Mouse (Mus musculus) embryonic facial prominence, embryonic 10.5 days (tissue): ENCODE data around the gene Gm13694. TPM values are rescaled to one million over a fixed set of nuclear protein-coding genes. Genes with fewer than 3 reads are reported as not detected.
"Not testable (repeated sequence)": the region's sequence is repeated elsewhere in the genome, so short reads cannot be mapped to it uniquely, and the experiment has no call there.

ENCODE experiments used
- DNase-seq: peaks from one replicate; pipeline ENCODE4 v3.0.0-alpha.2; 2017; ENCODE audit warnings: low spot score
- H3K27ac ChIP-seq: fragments of 300-500 bp; sonication (generic); replicated peaks from 2 replicates; pipeline ENCODE4 v1.5.1; 2016; ENCODE audit warnings: mild to moderate bottlenecking
- H3K27me3 ChIP-seq: fragments of 300-500 bp; sonication (generic); replicated peaks from 2 replicates; pipeline ENCODE4 v1.6.1; 2016; ENCODE audit warnings: low read depth, mild to moderate bottlenecking; ENCODE audit not compliant: poor library complexity, severe bottlenecking
- H3K36me3 ChIP-seq: fragments of 300-500 bp; sonication (generic); replicated peaks from 2 replicates; pipeline ENCODE4 v1.6.1; 2016; ENCODE audit warnings: mild to moderate bottlenecking, moderate library complexity
- H3K4me1 ChIP-seq: fragments of 300-500 bp; sonication (generic); 2 replicates; pipeline ENCODE4 v1.6.1; 2016
- H3K4me3 ChIP-seq: fragments of 300-500 bp; sonication (generic); 2 replicates; pipeline ENCODE4 v1.5.1; 2016; ENCODE audit warnings: mild to moderate bottlenecking, moderate library complexity
- H3K9me3 ChIP-seq: fragments of 300-500 bp; sonication (generic); 2 replicates; pipeline ENCODE4 v1.6.1; 2016; ENCODE audit warnings: mild to moderate bottlenecking
- WGBS: fragments of 180-500 bp; shearing (Covaris S2); methylation state at CpG from one replicate; pipeline ENCODE4 v1.1.7; 2016; 5-methylcytosine and 5-hydroxymethylcytosine counted together
- polyA plus RNA-seq: library from polyadenylated mRNA; unstranded; fragments of >200 nt; fragmentation: Nextera tagmentation; extraction: Ambion mirVana; gene quantifications from 2 replicates; pipeline ENCODE4 v1.2.1, GENCODE M21; 2016

Gene Gm13694
- not detected in 2 replicates for polyA plus RNA-seq

- H3K9me3 ChIP-seq, DNase-seq, H3K27me3 ChIP-seq, H3K4me3 ChIP-seq, H3K4me1 ChIP-seq, H3K27ac ChIP-seq, H3K36me3 ChIP-seq: not testable (repeated sequence)
- no CpG with 5 or more reads among the region's 6 CpGs for WGBS
These were observed at the start of gene Gm13694 for GRCm38 (mm10) chr2:83978633-83979032. Gene Gm13694, plus strand, starts transcription at chr2:83978933.

DNA sequence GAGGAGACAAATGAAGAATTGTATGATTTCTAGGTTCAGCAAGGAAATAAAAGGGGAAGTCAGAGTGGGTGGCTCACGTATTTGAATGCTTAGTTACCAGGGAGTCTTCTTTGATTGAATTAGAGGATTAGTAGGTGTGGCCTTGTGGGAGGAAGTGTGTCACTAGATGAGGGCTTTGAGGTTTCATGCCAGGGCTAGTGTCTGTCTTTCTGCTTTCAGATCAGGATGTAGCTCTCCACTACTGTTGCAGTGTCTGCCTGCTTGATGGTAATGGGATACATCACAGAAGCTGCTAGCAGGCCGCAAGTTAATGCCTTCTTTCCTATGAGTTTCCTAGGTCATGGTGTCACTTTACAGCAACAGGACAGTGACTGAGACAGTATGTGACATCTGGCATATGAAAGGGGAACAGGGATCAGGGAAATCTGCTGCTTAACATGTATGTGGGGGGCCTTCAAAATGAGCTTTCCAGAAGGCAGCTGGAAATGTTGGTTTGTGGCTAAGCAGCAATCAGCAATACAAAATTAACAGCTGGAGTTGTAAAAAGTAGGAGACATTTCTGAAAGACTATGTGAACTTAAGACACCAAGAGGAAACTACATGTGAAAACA is 49.1 kb upstream of the Gm13694 start:
- Histone ChIP-seq H3K4me3 (no peak overlapping the region), H3K27me3 (no peaks in the 10 kb centered on the region), H3K36me3 (no peaks in the 10 kb centered on the region), H3K4me1 (peaks cover 6% of the 10 kb centered on the region; the same call in 1 of the 2 replicates), H3K9me3 (no peaks in the 10 kb centered on the region), H3K27ac (no peak overlapping the region)
- 37% methylated on average over 2 of the region's 2 CpGs for WGBS
- no peak for DNase-seq

GRCm38 (mm10) chr2:83940931-83941361 is 37.8 kb upstream of the Gm13694 start, which contains the start of gene Zswim2:
Gene Zswim2, minus strand, starts transcription at chr2:83941228.
- H3K36me3 ChIP-seq: no peaks in the 10 kb centered on the region
- 1% methylated on average over 20 of the region's 20 CpGs for WGBS
- DNase-seq: peak; percentile 80
- H3K9me3 ChIP-seq: no peaks in the 10 kb centered on the region
- no peak within 1 kb of the TSS for H3K27ac ChIP-seq
- no peaks in the 10 kb centered on the region for H3K27me3 ChIP-seq
- H3K4me3 ChIP-seq: peak within 1 kb of the TSS; percentile 49
- H3K4me1 ChIP-seq: peaks cover 7% of the 10 kb centered on the region

GRCm38 (mm10) chr2:83941378-83941777 is 37.4 kb upstream of the Gm13694 start:
- H3K27me3 ChIP-seq: no peaks in the 10 kb centered on the region
- DNase-seq: no peak
- no peak overlapping the region for H3K27ac ChIP-seq
- H3K4me1 ChIP-seq: peaks cover 7% of the 10 kb centered on the region
- 50% methylated on average over 3 of the region's 3 CpGs for WGBS
- no peaks in the 10 kb centered on the region for H3K36me3 ChIP-seq
- no peaks in the 10 kb centered on the region for H3K9me3 ChIP-seq
- peak overlapping the region; percentile 49 for H3K4me3 ChIP-seq

DNA sequence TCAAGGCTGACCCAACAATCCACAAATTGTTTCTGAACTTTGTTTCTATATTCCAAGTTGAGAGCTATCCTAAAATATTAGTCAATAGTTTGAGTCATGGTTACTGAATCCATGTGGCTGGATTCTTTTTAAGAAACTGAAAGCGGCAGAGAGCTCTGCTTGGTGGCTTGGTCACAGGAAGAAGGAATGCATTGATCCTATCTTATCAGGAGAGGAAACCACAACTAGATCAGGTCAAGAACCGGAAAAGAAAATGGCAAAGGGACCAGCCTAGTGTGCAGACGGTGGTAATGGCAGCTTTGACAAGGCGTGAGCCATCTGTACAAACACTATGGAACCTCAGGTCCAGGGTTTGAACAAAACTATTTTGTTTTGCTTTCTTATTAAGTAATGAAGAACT is 36.9 kb upstream of the Gm13694 start:
- Histone ChIP-seq H3K27ac (no peak overlapping the region), H3K27me3 (no peaks in the 10 kb centered on the region), H3K36me3 (no peaks in the 10 kb centered on the region), H3K4me1 (peaks cover 7% of the 10 kb centered on the region), H3K9me3 (no peaks in the 10 kb centered on the region), H3K4me3 (no peak overlapping the region)
- WGBS: 69% methylated on average over 4 of the region's 4 CpGs
- no peak for DNase-seq

GRCm38 (mm10) chr2:83955393-83955792 is 23.3 kb upstream of the Gm13694 start, which contains the start of gene Gm13698:
Gene Gm13698, plus strand, starts transcription at chr2:83955693.
- not testable (repeated sequence) for H3K4me3 ChIP-seq, H3K9me3 ChIP-seq, H3K4me1 ChIP-seq, H3K27ac ChIP-seq, DNase-seq, H3K27me3 ChIP-seq, H3K36me3 ChIP-seq
- WGBS: no CpG with 5 or more reads among the region's 6 CpGs

- not testable (repeated sequence) for H3K4me1 ChIP-seq, H3K27me3 ChIP-seq, H3K4me3 ChIP-seq, H3K36me3 ChIP-seq, H3K9me3 ChIP-seq, DNase-seq, H3K27ac ChIP-seq
- WGBS: no CpG with 5 or more reads among the region's 6 CpGs
These were observed 17.5 kb upstream of the Gm13694 start, which contains the start of gene Gm13693 for GRCm38 (mm10) chr2:83961203-83961602. Gene Gm13693, plus strand, starts transcription at chr2:83961503.

- DNase-seq, H3K27ac ChIP-seq, H3K27me3 ChIP-seq, H3K4me3 ChIP-seq, H3K4me1 ChIP-seq, H3K9me3 ChIP-seq, H3K36me3 ChIP-seq: not testable (repeated sequence)
- WGBS: no CpG with 5 or more reads among the region's 6 CpGs
These were observed 11.7 kb upstream of the Gm13694 start, which contains the start of gene Gm13695 for GRCm38 (mm10) chr2:83967013-83967412. Gene Gm13695, plus strand, starts transcription at chr2:83967313.

DNA sequence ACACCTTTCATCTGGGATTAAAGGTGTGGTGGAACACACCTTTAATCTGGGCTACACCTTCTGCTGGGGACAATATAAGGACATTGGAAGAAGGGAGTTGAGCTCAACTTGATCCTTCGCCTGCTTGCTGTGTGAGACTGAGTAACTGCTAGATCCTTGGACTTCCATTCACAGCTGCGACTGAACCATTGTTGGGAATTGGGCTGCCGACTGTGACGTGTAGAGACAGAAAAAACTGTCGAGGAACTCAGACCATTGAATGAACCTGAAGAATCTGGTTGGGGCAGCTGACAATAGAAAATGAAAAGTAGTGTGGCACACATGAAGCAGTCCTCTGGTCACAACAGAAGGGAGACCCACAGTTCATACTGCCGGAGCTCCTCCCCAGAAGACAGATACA is 5.9 kb upstream of the Gm13694 start, which contains the start of gene Gm13696:
Gene Gm13696 (plus strand): TSS at position 301 of the 400 bp plus-strand sequence.
- not testable (repeated sequence) for DNase-seq, H3K9me3 ChIP-seq, H3K27ac ChIP-seq, H3K36me3 ChIP-seq, H3K4me3 ChIP-seq, H3K27me3 ChIP-seq, H3K4me1 ChIP-seq
- WGBS: no CpG with 5 or more reads among the region's 6 CpGs

DNA sequence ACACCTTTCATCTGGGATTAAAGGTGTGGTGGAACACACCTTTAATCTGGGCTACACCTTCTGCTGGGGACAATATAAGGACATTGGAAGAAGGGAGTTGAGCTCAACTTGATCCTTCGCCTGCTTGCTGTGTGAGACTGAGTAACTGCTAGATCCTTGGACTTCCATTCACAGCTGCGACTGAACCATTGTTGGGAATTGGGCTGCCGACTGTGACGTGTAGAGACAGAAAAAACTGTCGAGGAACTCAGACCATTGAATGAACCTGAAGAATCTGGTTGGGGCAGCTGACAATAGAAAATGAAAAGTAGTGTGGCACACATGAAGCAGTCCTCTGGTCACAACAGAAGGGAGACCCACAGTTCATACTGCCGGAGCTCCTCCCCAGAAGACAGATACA is 5.7 kb downstream of the Gm13694 start, which contains the start of gene Gm13697:
Gene Gm13697 (plus strand): TSS at position 301 of the 400 bp plus-strand sequence.
- H3K9me3 ChIP-seq, H3K4me1 ChIP-seq, H3K4me3 ChIP-seq, DNase-seq, H3K27ac ChIP-seq, H3K27me3 ChIP-seq, H3K36me3 ChIP-seq: not testable (repeated sequence)
- WGBS: no CpG with 5 or more reads among the region's 6 CpGs

DNA sequence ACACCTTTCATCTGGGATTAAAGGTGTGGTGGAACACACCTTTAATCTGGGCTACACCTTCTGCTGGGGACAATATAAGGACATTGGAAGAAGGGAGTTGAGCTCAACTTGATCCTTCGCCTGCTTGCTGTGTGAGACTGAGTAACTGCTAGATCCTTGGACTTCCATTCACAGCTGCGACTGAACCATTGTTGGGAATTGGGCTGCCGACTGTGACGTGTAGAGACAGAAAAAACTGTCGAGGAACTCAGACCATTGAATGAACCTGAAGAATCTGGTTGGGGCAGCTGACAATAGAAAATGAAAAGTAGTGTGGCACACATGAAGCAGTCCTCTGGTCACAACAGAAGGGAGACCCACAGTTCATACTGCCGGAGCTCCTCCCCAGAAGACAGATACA is 11.5 kb downstream of the Gm13694 start, which contains the start of gene Gm13691:
Gene Gm13691 (plus strand): TSS at position 301 of the 400 bp plus-strand sequence.
- not testable (repeated sequence) for DNase-seq, H3K9me3 ChIP-seq, H3K27me3 ChIP-seq, H3K4me3 ChIP-seq, H3K36me3 ChIP-seq, H3K27ac ChIP-seq, H3K4me1 ChIP-seq
- WGBS: no CpG with 5 or more reads among the region's 6 CpGs

DNA sequence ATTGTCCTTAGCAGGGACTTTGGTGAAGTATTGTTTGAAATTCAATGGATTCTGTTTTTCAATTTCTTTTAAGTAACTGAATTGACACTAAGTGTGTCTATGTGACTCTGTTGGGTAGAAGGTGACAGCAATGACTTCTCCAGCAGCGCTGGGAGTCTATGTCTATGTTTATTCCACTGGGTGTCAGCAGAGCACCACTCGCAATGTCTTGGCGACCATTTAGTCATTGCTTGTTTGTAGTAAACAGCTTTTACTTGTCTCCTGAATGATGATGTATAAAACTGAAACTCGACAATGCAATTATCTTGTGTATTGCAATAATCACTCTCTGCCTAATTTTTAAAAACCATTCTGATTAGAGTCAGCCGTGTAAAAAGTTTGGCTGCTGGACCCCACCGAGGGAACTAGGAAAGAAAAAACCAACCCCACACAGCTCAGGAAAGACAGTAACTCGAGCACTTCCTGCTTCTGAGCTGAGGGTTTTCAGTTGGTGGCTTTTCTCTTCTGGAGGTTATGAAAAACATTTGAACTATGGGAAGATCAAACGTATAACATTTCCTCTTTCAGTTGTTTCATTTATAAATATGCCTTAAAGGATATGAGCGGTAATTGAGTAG is 15.0 kb downstream of the Gm13694 start:
- not testable (repeated sequence) for H3K9me3 ChIP-seq
- WGBS: 42% methylated on average over 8 of the region's 9 CpGs

DNA sequence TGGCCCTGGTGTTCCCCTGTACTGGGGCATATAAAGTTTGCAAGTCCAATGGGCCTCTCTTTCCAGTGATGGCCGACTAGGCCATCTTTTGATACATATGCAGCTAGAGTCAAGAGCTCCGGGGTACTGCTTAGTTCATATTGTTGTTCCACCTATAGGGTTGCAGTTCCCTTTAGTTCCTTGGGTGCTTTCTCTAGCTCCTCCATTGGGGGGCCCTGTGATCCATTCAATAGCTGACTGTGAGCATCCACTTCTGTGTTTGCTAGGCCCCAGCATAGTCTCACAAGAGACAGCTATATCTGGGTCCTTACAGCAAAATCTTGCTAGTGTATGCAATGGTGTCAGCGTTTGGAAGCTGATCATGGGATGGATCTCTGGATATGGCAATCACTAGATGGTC is 15.8 kb downstream of the Gm13694 start:
- H3K9me3 ChIP-seq, H3K4me1 ChIP-seq, H3K4me3 ChIP-seq, DNase-seq, H3K36me3 ChIP-seq, H3K27me3 ChIP-seq, H3K27ac ChIP-seq: not testable (repeated sequence)
- WGBS: 90% methylated on average over 2 of the region's 3 CpGs

More for the DNA sequence above, 15.0 kb downstream of the Gm13694 start:
- not testable (repeated sequence) for DNase-seq, H3K27ac ChIP-seq, H3K4me3 ChIP-seq, H3K27me3 ChIP-seq, H3K36me3 ChIP-seq, H3K4me1 ChIP-seq
